Mouse (Mus musculus) heart, adult 2 months (tissue): ENCODE measurements around the gene Gucy2c.

Experiments
- CTCF ChIP-seq: fragments of 200-600 bp; IDR thresholded peaks from 2 replicates; pipeline ENCODE4 v1.8.1; 2022; ENCODE audit warnings: antibody characterized with exemption, mild to moderate bottlenecking, moderate library complexity
- EP300 ChIP-seq: fragments of 200-500 bp; IDR thresholded peaks from 2 replicates; pipeline ENCODE4 v1.6.1; 2011; ENCODE audit warnings: low read depth, low read length, control low read depth; ENCODE audit not compliant: insufficient read depth
- POLR2A ChIP-seq: fragments of 200-500 bp; IDR thresholded peaks from 2 replicates; pipeline ENCODE4 v1.6.1; 2011; ENCODE audit warnings: mild to moderate bottlenecking, low read depth, low read length, control low read depth; ENCODE audit not compliant: insufficient read depth

DNA sequence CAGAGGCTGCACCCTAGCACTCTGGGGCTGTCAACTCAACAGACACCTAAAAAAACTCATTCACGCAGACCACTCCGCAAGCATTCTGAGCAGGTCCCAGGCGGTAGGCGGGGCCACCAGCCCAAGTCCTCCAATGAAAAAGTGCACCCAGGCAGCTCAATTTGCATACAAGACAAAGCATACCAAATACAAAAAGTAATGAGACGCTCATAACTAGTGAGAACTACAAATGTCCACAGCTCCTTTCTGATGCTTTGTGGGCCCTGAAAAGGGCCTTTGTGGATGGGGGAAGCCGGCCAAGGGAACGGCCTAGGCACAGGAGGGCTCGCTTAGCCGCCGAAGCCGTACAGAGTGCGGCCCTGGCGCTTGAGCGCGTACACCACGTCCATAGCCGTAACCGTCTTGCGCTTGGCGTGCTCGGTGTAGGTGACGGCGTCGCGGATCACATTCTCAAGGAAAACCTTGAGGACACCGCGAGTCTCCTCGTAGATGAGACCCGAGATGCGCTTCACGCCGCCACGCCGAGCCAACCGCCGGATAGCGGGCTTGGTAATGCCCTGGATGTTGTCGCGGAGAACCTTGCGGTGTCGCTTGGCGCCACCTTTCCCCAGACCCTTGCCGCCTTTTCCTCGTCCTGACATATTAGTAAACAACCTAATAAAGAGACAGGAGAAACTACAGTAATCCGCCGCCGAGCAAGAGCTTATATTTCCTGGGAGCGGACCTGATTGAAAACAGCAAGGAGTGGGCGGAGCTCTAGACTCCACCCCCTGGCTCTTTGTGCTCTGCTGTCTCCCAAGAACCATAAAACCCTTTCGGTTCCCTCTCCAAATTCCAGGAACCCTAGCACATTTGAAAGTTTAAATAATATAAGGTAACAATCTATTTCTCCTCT is 22.4 kb upstream of the Gucy2c start, which contains the start of gene Hist4h4:
- TF ChIP-seq CTCF = no peak
- peak; percentile 90 for TF ChIP-seq EP300
- peak; percentile 100 for TF ChIP-seq POLR2A
